Mouse (Mus musculus) CH12.LX (cell line): Measurements from ENCODE around the gene Gm49405.
"Not testable (repeated sequence)": the region's sequence is repeated elsewhere in the genome, so short reads cannot be mapped to it uniquely, and the experiment has no call there.

Source experiments
- BHLHE40 ChIP-seq: IDR thresholded peaks from 2 replicates; pipeline ENCODE4 v1.6.1; 2011; ENCODE audit warnings: mild to moderate bottlenecking, low read depth, low read length, improper control_type of control experiment
- EP300 ChIP-seq: IDR thresholded peaks from 2 replicates; pipeline ENCODE4 v1.6.1; 2011; ENCODE audit warnings: low read length, improper control_type of control experiment
- POLR2A ChIP-seq: IDR thresholded peaks from 2 replicates; pipeline ENCODE4 v1.6.1; 2011; ENCODE audit warnings: low read depth, mild to moderate bottlenecking, improper control_type of control experiment, low read length
- ZC3H11A ChIP-seq: IDR thresholded peaks from 2 replicates; pipeline ENCODE4 v1.6.1; 2012; ENCODE audit warnings: low read depth, mild to moderate bottlenecking, inconsistent platforms, low read length, improper control_type of control experiment

DNA sequence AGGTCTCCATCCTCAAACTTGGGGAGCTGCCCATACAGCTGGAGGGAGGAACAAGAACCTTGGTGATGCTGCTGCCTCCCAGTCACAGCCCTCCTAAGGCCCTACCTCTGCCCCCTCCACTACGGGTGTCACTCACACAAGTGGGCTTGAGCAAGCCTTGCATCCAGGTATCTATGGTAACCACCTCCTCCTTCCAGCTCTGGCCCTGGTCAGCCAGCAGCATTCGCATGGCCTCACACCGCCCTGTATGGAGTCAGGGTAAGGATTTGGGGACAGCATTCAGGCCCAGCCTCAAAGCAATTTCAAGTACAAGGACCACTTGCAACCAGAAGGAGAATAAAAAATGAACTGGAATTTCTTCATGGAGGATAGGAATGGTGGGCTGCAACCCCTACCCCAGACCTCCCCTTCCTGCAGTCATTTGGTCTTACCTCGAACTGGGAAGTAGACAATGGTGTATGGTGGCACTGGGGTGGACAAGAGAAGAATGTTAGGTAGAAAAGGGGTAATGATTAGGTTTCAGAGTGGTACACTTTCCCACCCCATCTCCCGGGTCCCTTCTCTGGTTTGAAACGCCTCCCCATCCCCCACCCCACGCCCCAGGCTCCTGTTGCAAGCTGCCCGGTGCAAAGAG lies 36.8 kb downstream of the Gm49405 start:
- not testable (repeated sequence) for TF ChIP-seq POLR2A, EP300, ZC3H11A, BHLHE40
